Mouse (Mus musculus) urinary bladder, postnatal 14 days (tissue): ENCODE results near the gene Tlcd1.

Source experiments
- DNase-seq: peaks from one replicate; pipeline ENCODE4 v3.0.0; 2021; ENCODE audit warnings: low spot score

The Tlcd1 gene

GRCm38 (mm10) chr11:78205361-78206206 lies 29.1 kb downstream of the Tlcd1 start:
- DNase-seq: no peak

GRCm38 (mm10) chr11:78207190-78207589 lies 30.7 kb downstream of the Tlcd1 start:
- DNase-seq: no peak

DNA sequence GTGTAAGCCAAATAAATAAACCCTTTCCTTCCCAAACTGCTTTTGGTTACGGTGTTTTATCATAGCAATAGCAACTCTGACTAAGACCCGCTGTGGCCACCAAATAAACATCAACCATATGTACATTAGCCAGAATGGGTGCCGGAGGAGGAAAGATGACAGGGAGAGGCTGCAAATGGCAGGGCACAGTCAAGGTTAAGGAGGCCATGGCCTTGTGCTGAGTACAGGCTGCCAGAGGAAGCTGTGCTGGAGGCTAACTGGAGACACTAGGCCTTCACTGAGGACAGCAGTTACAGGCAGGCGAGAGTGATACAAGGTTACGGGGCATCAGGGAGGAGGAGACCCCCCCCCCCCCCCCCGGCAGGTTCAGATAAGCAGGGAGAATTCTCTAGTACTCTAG lies 33.4 kb downstream of the Tlcd1 start:
- DNase-seq: no peak

GRCm38 (mm10) chr11:78210615-78211014 lies 34.1 kb downstream of the Tlcd1 start:
- no peak for DNase-seq

GRCm38 (mm10) chr11:78211513-78211912 lies 35.0 kb downstream of the Tlcd1 start:
- no peak for DNase-seq

DNA sequence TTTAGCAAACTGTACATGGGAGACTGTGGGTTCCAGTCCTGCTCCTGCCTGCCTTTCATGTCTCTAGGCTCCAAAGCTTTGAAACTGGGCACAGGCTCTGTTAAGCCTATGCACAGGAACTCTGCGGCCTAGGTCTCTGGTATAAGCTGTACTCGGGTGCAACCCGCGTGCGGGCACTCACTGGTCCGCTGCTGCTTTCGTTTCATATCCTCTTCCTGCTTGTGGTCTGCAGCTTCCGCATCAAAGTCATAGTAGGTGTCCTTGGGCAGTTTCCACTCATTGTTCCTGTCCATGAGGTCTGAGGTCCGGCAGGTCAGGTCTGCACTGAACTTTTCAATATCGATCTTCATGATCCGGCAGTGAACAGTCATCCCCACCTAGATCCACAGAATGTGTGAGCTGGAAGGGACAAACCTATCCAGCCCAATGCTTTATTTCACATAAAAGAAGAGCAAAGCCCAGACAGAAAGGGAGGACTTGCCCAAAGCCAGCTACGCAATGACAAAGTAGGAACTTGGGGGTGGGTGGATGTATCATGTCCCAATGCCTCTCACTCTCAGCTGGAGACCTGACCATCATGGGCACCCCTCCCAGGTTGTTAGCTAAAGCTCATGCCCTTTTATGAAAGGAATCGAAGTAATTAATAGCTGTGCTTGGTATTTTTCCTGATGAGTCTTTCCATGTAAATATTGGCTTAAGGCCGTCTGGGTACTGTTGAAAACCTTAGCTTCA lies 36.7 kb downstream of the Tlcd1 start:
- no peak for DNase-seq

DNA sequence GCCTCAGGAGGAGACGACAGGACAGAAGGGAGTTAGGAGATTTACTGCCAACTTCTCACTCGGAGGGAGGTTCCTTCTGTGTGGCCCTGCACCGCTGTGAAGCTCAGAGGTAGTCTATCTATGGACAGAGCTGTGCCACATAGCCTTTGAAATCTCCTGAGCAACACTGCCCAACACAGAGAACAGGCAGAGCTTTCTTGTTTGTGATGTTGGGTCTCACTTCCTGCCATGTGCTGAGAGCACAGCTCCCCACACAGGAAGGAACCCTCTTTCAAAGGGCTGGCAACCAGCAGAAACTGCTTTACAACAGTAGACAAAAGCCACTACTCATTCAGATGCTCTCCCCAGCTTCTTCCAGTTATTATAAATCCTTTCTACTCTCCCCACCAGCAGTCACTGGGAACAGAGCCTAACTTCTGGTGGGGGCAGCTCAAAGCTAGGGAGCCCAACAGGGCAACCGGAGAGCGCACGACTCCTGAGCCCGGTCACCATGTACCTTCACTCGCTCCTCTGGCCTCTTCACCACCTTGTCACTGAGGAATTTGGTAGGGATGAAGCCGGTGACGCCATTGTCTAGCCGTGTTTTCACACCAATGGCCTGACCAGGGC lies 39.3 kb downstream of the Tlcd1 start:
- no peak for DNase-seq

DNA sequence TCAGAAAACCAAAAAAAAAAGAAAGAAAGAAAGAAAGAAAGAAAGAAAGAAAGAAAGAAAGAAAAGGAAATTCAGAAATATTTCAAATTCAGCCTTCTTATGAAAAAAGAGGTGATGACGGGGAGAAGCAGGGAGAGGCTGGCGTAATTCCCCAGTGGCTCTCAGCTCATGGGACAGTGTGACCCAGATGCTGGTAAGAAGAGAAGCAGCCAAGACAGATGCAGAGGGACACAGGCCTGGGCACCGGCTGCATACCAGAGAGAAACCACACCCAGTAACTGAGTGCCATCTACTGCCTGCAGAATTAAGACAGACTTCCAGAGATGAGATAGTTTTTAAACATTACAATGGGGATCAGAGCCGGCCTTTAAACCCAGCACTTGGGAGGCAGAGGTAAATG lies 47.1 kb downstream of the Tlcd1 start:
- no peak for DNase-seq
